Mouse (Mus musculus) liver, embryonic 14.5 days (tissue): Measurements from ENCODE around the gene Izumo1r. TPM values are rescaled to one million over a fixed set of nuclear protein-coding genes. Genes with fewer than 3 reads are reported as not detected.
"Not testable (repeated sequence)": the region's sequence is repeated elsewhere in the genome, so short reads cannot be mapped to it uniquely, and the experiment has no call there.

ENCODE experiments used
- ATAC-seq: fragments of 200-750 bp; cut with Nextera tagmentation; 2 replicates; pipeline ENCODE4 v1.8.0; 2017; ENCODE audit warnings: moderate number of reproducible peaks, mild to moderate bottlenecking, moderate library complexity; ENCODE audit not compliant: insufficient read depth
- DNase-seq, 3 experiments: peaks; one replicate each; pipeline ENCODE4 v3.0.0-alpha.2; 2012 to 2013; ENCODE audit warnings: low read depth in 3 of 3, low spot score in 3 of 3
- H3K27ac ChIP-seq: fragments of 300-500 bp; sonication (generic); 2 replicates; pipeline ENCODE4 v1.5.1; 2014; ENCODE audit warnings: moderate library complexity, mild to moderate bottlenecking, control low read depth, inconsistent platforms
- H3K27me3 ChIP-seq: fragments of 300-500 bp; sonication (generic); 2 replicates; pipeline ENCODE4 v1.6.1; 2014; ENCODE audit warnings: mild to moderate bottlenecking, low read length, moderate library complexity; ENCODE audit not compliant: control insufficient read depth, insufficient read depth
- H3K36me3 ChIP-seq: fragments of 300-500 bp; sonication (generic); replicated peaks from 2 replicates; pipeline ENCODE4 v1.6.1; 2014; ENCODE audit warnings: low read depth; ENCODE audit not compliant: control insufficient read depth, insufficient read depth
- H3K4me1 ChIP-seq, 2 experiments: fragments of 200-500 bp in 1 of 2; fragments of 300-500 bp in 1 of 2; sonication (generic) in 1 of 2; replicated peaks; 2 replicates each; pipeline ENCODE4 v1.6.1; 2012 to 2014; ENCODE audit warnings: antibody characterized with exemption in 1 of 2, inconsistent platforms in 1 of 2, low read length in 1 of 2; ENCODE audit not compliant: control insufficient read depth in 2 of 2, insufficient read depth in 2 of 2
- H3K4me2 ChIP-seq: fragments of 300-500 bp; sonication (generic); 2 replicates; pipeline ENCODE4 v1.6.1; 2014; ENCODE audit warnings: low read depth, mild to moderate bottlenecking, control low read depth, moderate library complexity
- H3K4me3 ChIP-seq, 2 experiments: fragments of 200-500 bp in 1 of 2; fragments of 300-500 bp in 1 of 2; sonication (generic) in 1 of 2; 2 replicates each; pipeline ENCODE4 v1.5.1; 2012 to 2014; ENCODE audit warnings: low read depth in 2 of 2, low read length in 2 of 2, mild to moderate bottlenecking in 2 of 2, control low read depth in 1 of 2, inconsistent platforms in 1 of 2, moderate library complexity in 1 of 2; ENCODE audit not compliant: insufficient read depth in 1 of 2
- H3K9ac ChIP-seq: fragments of 300-500 bp; sonication (generic); replicated peaks from 2 replicates; pipeline ENCODE4 v1.6.1; 2014; ENCODE audit warnings: mild to moderate bottlenecking, control low read depth, moderate library complexity
- H3K9me3 ChIP-seq: fragments of 300-500 bp; sonication (generic); 2 replicates; pipeline ENCODE4 v1.6.1; 2016; ENCODE audit warnings: low read length, mixed read lengths; ENCODE audit not compliant: control insufficient read depth
- CTCF ChIP-seq: IDR thresholded peaks from 2 replicates; pipeline ENCODE4 v1.5.1; 2016; ENCODE audit warnings: antibody characterized with exemption, low read depth, control low read depth
- EP300 ChIP-seq: IDR thresholded peaks from 2 replicates; pipeline ENCODE4 v1.6.1; 2016; ENCODE audit warnings: antibody characterized with exemption, low read depth
- WGBS: fragments of 180-500 bp; shearing (Covaris S2); extraction: QIAGEN DNeasy Blood & Tissue Kit; methylation state at CpG from one replicate; pipeline ENCODE4 v1.1.7; 2014; ENCODE audit not compliant: insufficient replicate concordance; 5-methylcytosine and 5-hydroxymethylcytosine counted together
- polyA plus RNA-seq, 2 experiments: library from polyadenylated mRNA; depleted of rRNA in 1 of 2; stranded (reverse) in 1 of 2; unstranded in 1 of 2; fragments of >200 nt; fragmentation: Nextera tagmentation in 1 of 2; extraction: Ambion mirVana in 1 of 2; gene quantifications; 2 replicates each; pipeline versions ENCODE4 v1.2.1 to v1.2.3; 2012 to 2014

Gene Izumo1r
- polyA plus RNA-seq, 2 experiments = not detected

DNA sequence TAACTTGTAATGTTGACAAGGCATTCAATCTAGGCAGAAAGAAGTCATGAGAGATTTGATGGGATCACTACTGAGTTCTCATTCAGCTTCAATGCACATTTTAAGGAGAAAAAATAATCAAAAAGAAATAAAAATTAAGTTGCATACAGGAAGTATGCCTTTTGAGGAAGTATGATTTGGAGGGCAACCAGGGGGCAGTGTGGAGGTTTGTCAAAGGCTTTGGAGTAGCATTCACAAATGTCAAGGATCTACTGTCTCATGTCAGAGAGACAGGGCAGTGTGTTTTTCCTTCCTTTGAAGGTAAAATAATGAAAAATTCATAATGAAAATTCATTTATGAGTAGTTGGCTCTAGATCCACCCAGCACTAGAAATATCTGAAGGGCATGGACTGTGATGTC, 18.6 kb downstream of the Izumo1r start:
- ATAC-seq = no peak

DNA sequence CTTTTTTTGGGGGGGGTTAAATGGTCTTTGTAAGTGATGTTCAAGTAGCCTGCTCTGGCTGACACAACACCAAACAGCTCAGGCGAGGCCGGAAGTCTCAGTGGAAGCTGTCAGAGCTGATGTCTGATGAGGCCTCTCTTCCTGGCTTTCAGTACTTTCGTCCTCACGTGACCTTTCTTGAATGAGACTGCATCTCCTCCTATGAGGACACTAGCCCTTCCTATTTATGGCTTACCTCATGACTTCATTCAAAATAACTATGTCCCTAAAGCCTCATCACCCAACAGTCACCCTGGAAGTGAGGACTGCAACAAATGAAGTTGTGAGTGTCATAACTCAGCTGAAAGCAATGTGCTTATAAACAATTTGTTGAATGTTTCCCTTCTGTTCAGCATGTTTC, 19.1 kb downstream of the Izumo1r start:
- ATAC-seq (no peak), DNase-seq (no peak)
- no peak for TF ChIP-seq CTCF
- TF ChIP-seq EP300 = no peak
- H3K27ac ChIP-seq = no peak overlapping the region
- H3K36me3 ChIP-seq = no peaks in the 10 kb centered on the region
- H3K4me2 ChIP-seq = no peak overlapping the region
- no peak overlapping the region for H3K4me3 ChIP-seq
- H3K27me3 ChIP-seq = no peaks in the 10 kb centered on the region
- H3K9ac ChIP-seq = no peak overlapping the region
- WGBS = 19% methylated on average over 4 of the region's 4 CpGs
- H3K9me3 ChIP-seq = no peaks in the 10 kb centered on the region
- peaks cover 0 to 4% of the 10 kb centered on the region in 2 experiments; a peak in 1 of 4 replicates for H3K4me1 ChIP-seq

More for the DNA sequence above, 18.6 kb downstream of the Izumo1r start:
- no peak overlapping the region for H3K27ac ChIP-seq
- H3K9me3 ChIP-seq = no peaks in the 10 kb centered on the region
- no peaks in the 10 kb centered on the region for H3K27me3 ChIP-seq
- H3K4me3 ChIP-seq = no peak overlapping the region
- no peak for DNase-seq
- no peak overlapping the region for H3K9ac ChIP-seq
- TF ChIP-seq EP300 (no peak), CTCF (peak; percentile 8; the same call in 1 of the 2 replicates)
- peaks cover 0 to 4% of the 10 kb centered on the region in 2 experiments; a peak in 1 of 4 replicates for H3K4me1 ChIP-seq
- H3K4me2 ChIP-seq = no peak overlapping the region
- no peaks in the 10 kb centered on the region for H3K36me3 ChIP-seq

DNA sequence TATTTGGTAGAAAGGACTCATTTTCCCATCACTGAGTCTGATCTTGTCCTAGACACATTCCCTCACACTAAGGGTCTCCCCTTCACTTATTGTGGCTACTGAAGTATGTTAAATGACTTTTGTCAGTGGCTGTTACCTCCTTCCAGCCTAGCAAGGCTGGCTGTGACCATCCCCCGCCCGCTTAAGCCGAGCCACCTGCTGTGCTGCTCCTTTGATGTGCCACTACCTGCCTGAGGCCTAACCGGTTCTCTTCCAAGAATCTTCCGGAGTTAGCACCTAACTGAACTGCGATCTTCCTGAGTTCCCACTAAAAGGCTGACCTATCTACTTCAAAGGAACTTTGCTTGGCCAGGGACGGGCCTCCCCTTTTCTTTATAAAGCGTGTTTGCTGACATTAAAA, 27.2 kb downstream of the Izumo1r start:
- H3K4me3 ChIP-seq, H3K27me3 ChIP-seq, H3K36me3 ChIP-seq, H3K27ac ChIP-seq, H3K4me2 ChIP-seq, ATAC-seq, H3K9me3 ChIP-seq, DNase-seq, H3K4me1 ChIP-seq, H3K9ac ChIP-seq: not testable (repeated sequence)
- WGBS = 48% methylated on average over 8 of the region's 8 CpGs

DNA sequence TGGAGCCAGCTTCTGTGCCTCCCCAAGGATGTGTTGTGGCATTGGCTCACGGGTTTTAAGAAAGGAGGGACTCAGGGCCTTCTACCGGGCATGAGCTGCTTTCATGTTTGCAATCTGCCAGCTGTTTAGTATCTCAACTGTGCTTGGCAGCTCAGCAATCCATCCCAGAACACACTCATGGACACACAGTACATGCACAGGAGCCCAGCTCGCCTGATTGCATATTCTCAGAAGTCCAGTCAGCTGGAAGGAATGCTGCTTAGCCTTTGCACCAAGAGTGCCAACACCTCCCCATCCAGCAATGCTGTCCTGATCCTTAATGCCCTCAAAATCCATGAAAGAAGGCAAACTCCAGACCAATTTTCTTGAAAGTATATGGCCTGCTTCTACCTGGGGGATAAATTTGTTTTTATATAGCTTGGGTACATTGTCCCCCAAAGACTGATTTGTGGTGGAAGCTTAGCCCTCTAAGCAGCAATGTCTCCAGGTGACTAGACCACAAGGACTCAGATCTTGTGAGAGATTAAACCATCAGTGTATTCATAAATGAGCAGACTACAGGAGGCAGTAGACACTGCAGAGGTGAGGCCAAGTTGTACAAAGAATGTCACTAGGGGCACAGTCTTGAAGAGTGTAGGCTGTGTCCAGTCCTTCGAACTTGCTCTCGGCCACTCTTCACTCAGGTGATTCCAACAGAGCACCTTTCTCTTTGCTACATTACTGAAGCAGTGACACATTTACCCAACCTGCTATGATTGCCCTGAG, 27.8 kb downstream of the Izumo1r start:
- DNase-seq (no peak), ATAC-seq (no peak)
- H3K9ac ChIP-seq = no peak overlapping the region
- H3K4me2 ChIP-seq = no peak overlapping the region
- H3K9me3 ChIP-seq = no peaks in the 10 kb centered on the region
- H3K4me3 ChIP-seq = no peak overlapping the region
- no peaks in the 10 kb centered on the region for H3K36me3 ChIP-seq
- H3K4me1 ChIP-seq = no peaks in the 10 kb centered on the region
- H3K27ac ChIP-seq = no peak overlapping the region
- WGBS = 52% methylated on average over 5 of the region's 5 CpGs
- H3K27me3 ChIP-seq = no peaks in the 10 kb centered on the region
- TF ChIP-seq CTCF (no peak), EP300 (no peak)

DNA sequence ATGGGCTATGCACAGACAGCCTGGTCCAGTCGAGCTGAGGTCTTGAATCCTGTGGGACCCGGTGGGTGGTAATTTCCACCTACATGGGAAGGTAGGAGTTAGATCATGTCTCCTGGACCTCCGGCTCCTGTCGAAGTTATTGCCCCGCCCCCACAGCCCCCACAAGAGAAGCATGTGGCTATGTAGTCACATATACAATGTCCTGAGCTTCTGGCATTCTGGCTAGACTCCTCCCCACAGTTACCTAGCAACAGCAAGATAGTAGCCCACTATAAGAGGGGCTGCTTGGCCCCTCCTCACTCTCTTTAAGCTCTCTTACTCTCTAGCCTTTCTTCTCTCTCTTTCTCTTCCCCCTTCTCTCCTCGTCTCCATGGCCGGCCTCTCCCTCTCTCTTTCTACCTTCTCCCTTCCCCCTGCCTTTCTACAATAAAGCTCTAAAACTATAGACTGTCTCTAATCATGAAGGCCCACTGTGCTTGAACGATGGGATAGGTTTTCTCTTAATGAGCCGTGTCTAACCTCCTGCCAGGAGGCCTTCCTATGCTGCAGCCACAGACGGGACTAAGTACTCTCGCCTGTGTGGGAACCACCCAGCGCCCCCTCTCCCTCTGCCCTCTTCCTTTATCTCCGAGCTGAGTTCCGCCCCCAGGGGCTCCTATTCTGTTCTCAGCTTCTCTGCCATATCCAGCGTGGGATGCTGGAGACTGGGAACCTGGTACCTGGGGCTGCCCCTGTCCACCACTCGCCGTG, 31.4 kb downstream of the Izumo1r start:
- H3K9ac ChIP-seq = no peak overlapping the region
- no peak overlapping the region for H3K4me2 ChIP-seq
- H3K4me1 ChIP-seq = no peaks in the 10 kb centered on the region
- H3K36me3 ChIP-seq = no peaks in the 10 kb centered on the region
- no peaks in the 10 kb centered on the region for H3K27me3 ChIP-seq
- 51% methylated on average over 17 of the region's 17 CpGs for WGBS
- TF ChIP-seq CTCF = no peak
- no peak for TF ChIP-seq EP300
- no peak overlapping the region for H3K4me3 ChIP-seq
- no peak overlapping the region for H3K27ac ChIP-seq
- ATAC-seq (no peak), DNase-seq (no peak)
- no peaks in the 10 kb centered on the region for H3K9me3 ChIP-seq
